Mouse (Mus musculus) G1E (cell line): ENCODE data around the gene Rab36.

ENCODE experiments used
- CTCF ChIP-seq: IDR thresholded peaks from 2 replicates; pipeline ENCODE4 v1.5.1; 2012; ENCODE audit warnings: low read depth, low read length, inconsistent platforms, mixed read lengths
- POLR2AphosphoS5 ChIP-seq: IDR thresholded peaks from 2 replicates; pipeline ENCODE4 v1.6.1; 2012; ENCODE audit warnings: low read depth, low read length, inconsistent platforms; ENCODE audit not compliant: insufficient replicate concordance
- TAL1 ChIP-seq: conservative IDR thresholded peaks from 2 replicates; pipeline ENCODE4 v1.6.1; 2012; ENCODE audit warnings: low read depth, low read length, inconsistent platforms, mixed read lengths

GRCm38 (mm10) chr10:75091478-75092152, 54.8 kb downstream of the Rab36 start:
- no peak for TF ChIP-seq POLR2AphosphoS5
- TF ChIP-seq TAL1, result no peak
- no peak for TF ChIP-seq CTCF
